Mouse (Mus musculus) lung, adult 18-20 months (tissue): ENCODE data around the gene Josd2.

Source experiments
- DNase-seq, 2 experiments: peaks; one replicate each; pipeline ENCODE4 v3.0.0; 2022; ENCODE audit warnings: mixed read lengths in 2 of 2

Gene Josd2

GRCm38 (mm10) chr7:44474419-44474818 lies 6.6 kb downstream of the Josd2 start:
- DNase-seq = no peak

- DNase-seq = no peak
These were observed 7.3 kb downstream of the Josd2 start for GRCm38 (mm10) chr7:44475046-44475614.

- DNase-seq = no peak
These were observed 15.2 kb downstream of the Josd2 start for GRCm38 (mm10) chr7:44482836-44483435.

GRCm38 (mm10) chr7:44484109-44484508 lies 16.3 kb downstream of the Josd2 start:
- DNase-seq = peak in 1 of 2 experiments; percentile 1

GRCm38 (mm10) chr7:44484841-44485571 lies 17.2 kb downstream of the Josd2 start:
- peak; percentile 57 to 59 for DNase-seq

GRCm38 (mm10) chr7:44485572-44486195 lies 17.9 kb downstream of the Josd2 start:
- peak in 1 of 2 experiments; percentile 1 for DNase-seq

- DNase-seq = peak in 1 of 2 experiments; percentile 3
These were observed 19.3 kb downstream of the Josd2 start for GRCm38 (mm10) chr7:44486927-44487575.

GRCm38 (mm10) chr7:44487936-44488335 lies 20.2 kb downstream of the Josd2 start:
- DNase-seq = peak in 1 of 2 experiments; percentile 1

GRCm38 (mm10) chr7:44488545-44488944 lies 20.8 kb downstream of the Josd2 start:
- no peak for DNase-seq

GRCm38 (mm10) chr7:44490281-44490680 lies 22.5 kb downstream of the Josd2 start:
- peak in 1 of 2 experiments; percentile 1 for DNase-seq

- no peak for DNase-seq
These were observed 23.6 kb downstream of the Josd2 start for GRCm38 (mm10) chr7:44491391-44491790.

GRCm38 (mm10) chr7:44492166-44492826 lies 24.5 kb downstream of the Josd2 start:
- peak in 1 of 2 experiments; percentile 2 for DNase-seq

GRCm38 (mm10) chr7:44494681-44495080 lies 26.9 kb downstream of the Josd2 start:
- peak in 1 of 2 experiments; percentile 4 for DNase-seq

GRCm38 (mm10) chr7:44495086-44495485 lies 27.3 kb downstream of the Josd2 start:
- no peak for DNase-seq

- peak; percentile 96 to 98 for DNase-seq
These were observed 28.4 kb downstream of the Josd2 start, which contains the start of the genes Emc10 and Fam71e1 for GRCm38 (mm10) chr7:44495992-44496770. TSS of gene Emc10 (minus strand) at chr7:44496529. TSS of gene Fam71e1 (plus strand) at chr7:44496581.

GRCm38 (mm10) chr7:44496771-44497109 lies 29.0 kb downstream of the Josd2 start:
- DNase-seq = no peak

- no peak for DNase-seq
These were observed 29.7 kb downstream of the Josd2 start for GRCm38 (mm10) chr7:44497361-44498055.

GRCm38 (mm10) chr7:44498922-44499321 lies 31.1 kb downstream of the Josd2 start:
- DNase-seq = no peak

GRCm38 (mm10) chr7:44500046-44500445 lies 32.3 kb downstream of the Josd2 start:
- no peak for DNase-seq

- DNase-seq = peak; percentile 41 to 52
These were observed 33.9 kb downstream of the Josd2 start for GRCm38 (mm10) chr7:44501563-44502115.
